Mouse (Mus musculus): ENCODE data around the gene Zfp131. TPM values are rescaled to one million over a fixed set of nuclear protein-coding genes. Genes with fewer than 3 reads are reported as not detected.

The Zfp131 gene
- polyA plus RNA-seq, 1 experiment from 2014 or later: 43.8 TPM

DNA sequence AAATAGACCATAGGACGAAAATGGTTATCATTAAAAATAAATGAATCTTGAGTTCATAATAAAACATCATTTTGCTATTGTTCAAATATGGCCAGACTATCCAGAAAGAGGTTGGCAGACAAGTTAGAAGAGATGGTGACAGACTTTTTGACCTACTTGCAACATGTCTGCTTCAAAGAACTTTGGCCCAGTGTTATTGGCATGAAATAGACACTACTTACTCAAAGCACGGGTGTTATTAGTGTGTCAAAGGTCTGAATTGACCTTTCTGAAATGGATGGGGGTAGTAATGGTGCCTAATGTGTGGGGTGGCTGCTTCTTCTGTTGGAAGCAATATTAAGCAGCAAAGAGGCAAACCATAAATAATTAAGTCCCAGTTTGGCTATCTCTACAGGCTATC lies 74.6 kb downstream of the Zfp131 start:
- Histone ChIP-seq H3K27ac (no peak overlapping the region), H3K4me1 (replicated peaks) (no peaks in the 10 kb centered on the region), H3K27me3 (no peaks in the 10 kb centered on the region), H3K36me3 (peaks cover 4% of the 10 kb centered on the region; the same call in 1 of the 2 replicates), H3K4me3 (replicated peaks) (no peak overlapping the region), H3K9ac (replicated peaks) (no peak overlapping the region), H3K4me2 (replicated peaks) (no peak overlapping the region), H3K9me3 (no peaks in the 10 kb centered on the region)
- ATAC-seq: no peak
- WGBS: 87% methylated on average over 2 of the region's 2 CpGs

Other genes with a start within 250 kb of the Zfp131 start
- 0.13 and 0.57 TPM in 2 replicates for gene Ccl28, start 167.1 kb downstream of the Zfp131 start, polyA plus RNA-seq (2015; fragmentation: Nextera tagmentation; extraction: Ambion mirVana)
- 455 and 504 TPM in 2 replicates for gene Hmgcs1, start 100.5 kb downstream of the Zfp131 start, polyA plus RNA-seq (2015; fragmentation: Nextera tagmentation; extraction: Ambion mirVana)
- 2.9 and 3.1 TPM in 2 replicates for gene Nim1k, start 35.0 kb downstream of the Zfp131 start, polyA plus RNA-seq (2015; fragmentation: Nextera tagmentation; extraction: Ambion mirVana)
- gene AF067063, start 39.3 kb upstream of the Zfp131 start, polyA plus RNA-seq (2015; fragmentation: Nextera tagmentation; extraction: Ambion mirVana): not detected in 2 replicates
- not detected in 2 replicates for gene D13Ertd608e, start 45.1 kb upstream of the Zfp131 start, polyA plus RNA-seq (2015; fragmentation: Nextera tagmentation; extraction: Ambion mirVana)
- gene Tcstv1, start 103.9 kb upstream of the Zfp131 start, polyA plus RNA-seq (2015; fragmentation: Nextera tagmentation; extraction: Ambion mirVana): not detected in 2 replicates
- not detected in 2 replicates for gene Gm21761, start 138.4 kb upstream of the Zfp131 start, polyA plus RNA-seq (2015; fragmentation: Nextera tagmentation; extraction: Ambion mirVana)
- gene B020031M17Rik, start 159.9 kb upstream of the Zfp131 start, polyA plus RNA-seq (2015; fragmentation: Nextera tagmentation; extraction: Ambion mirVana): not detected in 2 replicates
- gene Gm36079, start 236.1 kb upstream of the Zfp131 start, polyA plus RNA-seq (2015; fragmentation: Nextera tagmentation; extraction: Ambion mirVana): not detected in 2 replicates

Data from midbrain, embryonic 13.5 days (tissue).